Mouse (Mus musculus): Measurements from ENCODE around the gene Prrg3. TPM values are rescaled to one million over a fixed set of nuclear protein-coding genes. Genes with fewer than 3 reads are reported as not detected.
A peak's percentile ranks its signal among the peaks of the same experiment; 100 is the strongest.

The Prrg3 gene
- 2.2 and 2.4 TPM in 2 replicates for polyA plus RNA-seq (2015; fragmentation: Nextera tagmentation; extraction: Ambion mirVana)

DNA sequence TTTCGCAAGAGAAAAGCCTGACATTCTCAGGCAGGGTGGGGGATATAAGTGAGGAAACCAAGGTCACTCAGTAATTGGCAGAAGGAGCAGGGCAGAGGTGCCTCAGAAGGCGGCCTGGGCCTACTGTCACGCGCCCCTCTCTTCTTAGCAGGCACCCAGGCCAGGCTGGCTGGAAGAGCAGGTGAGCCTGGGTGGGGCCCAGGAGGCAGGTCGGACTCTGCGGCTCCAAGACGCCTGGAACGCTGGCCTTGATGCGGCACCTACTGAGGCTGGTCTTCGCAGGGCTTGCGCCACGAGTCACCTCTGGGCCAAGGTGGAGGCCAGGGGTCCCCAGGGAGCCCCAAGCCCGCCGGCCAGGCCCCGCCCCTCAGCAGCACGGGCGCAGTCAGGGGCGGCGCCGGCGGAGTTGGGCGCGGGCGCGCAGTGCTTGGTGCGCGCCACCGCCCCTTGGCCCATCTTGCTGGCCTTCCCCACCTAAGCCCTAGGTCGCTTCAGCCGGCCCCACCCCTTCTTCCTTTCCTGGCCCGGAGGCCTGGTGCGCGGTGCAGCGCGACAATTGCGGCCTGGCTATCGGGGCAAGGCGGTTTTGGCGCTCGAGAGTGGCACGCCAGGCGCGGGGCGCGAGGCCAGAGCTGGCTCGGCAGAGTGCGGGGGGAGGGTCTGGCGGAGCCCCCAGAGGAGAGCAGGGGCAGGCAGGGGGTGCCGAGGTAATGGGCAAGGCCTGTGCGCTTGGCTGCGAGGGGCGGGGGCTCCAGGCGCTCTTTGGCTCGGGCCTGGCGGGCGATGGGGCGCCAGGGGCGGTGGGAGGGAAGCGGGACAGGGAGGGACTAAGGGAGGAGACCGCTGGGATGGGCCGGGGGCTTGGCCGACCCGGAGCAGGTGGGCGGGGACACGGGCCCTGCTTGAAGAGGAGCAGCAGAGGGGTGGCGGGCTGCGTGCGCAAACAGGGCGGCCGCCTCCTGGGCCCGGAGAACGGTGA, at the start of gene Prrg3:
Gene Prrg3 (plus strand): TSS at position 552 of the 979 bp plus-strand sequence.
- Histone ChIP-seq H3K27me3 (ENCODE audit: control insufficient read depth, insufficient read depth, low read length) (no peaks in the 10 kb centered on the region), H3K27ac (replicated peaks) (peak within 1 kb of the TSS; percentile 56; the same call in 1 of the 2 replicates), H3K4me3 (ENCODE audit: low read depth, low read length) (peak within 1 kb of the TSS; percentile 45), H3K36me3 (ENCODE audit: control insufficient read depth, insufficient read depth, low read length) (no peaks in the 10 kb centered on the region), H3K4me2 (replicated peaks; ENCODE audit: low read depth) (peak within 1 kb of the TSS; percentile 63), H3K4me1 (replicated peaks; ENCODE audit: control insufficient read depth, insufficient read depth) (no peaks in the 10 kb centered on the region), H3K9me3 (ENCODE audit: control insufficient read depth, low read length) (no peaks in the 10 kb centered on the region), H3K9ac (ENCODE audit: low read length) (peak within 1 kb of the TSS; percentile 69)
- WGBS: 18% methylated on average over 38 of the region's 72 CpGs
- peak; percentile 44 for DNase-seq (ENCODE audit: low spot score)
- ATAC-seq (ENCODE audit: low FRiP score, low TSS enrichment): peak; percentile 88
- TF ChIP-seq EP300 (optimal IDR thresholded peaks at IDR 0.05) (no peak), CTCF (IDR thresholded peaks at IDR 0.05; ENCODE audit: low read depth) (no peak)

- Histone ChIP-seq H3K4me2 (replicated peaks; ENCODE audit: low read depth) (no peak overlapping the region), H3K27me3 (ENCODE audit: control insufficient read depth, insufficient read depth, low read length) (no peaks in the 10 kb centered on the region), H3K9me3 (ENCODE audit: control insufficient read depth, low read length) (no peaks in the 10 kb centered on the region), H3K4me3 (ENCODE audit: low read depth, low read length) (no peak overlapping the region), H3K9ac (ENCODE audit: low read length) (no peak overlapping the region), H3K4me1 (replicated peaks; ENCODE audit: control insufficient read depth, insufficient read depth) (no peaks in the 10 kb centered on the region), H3K36me3 (ENCODE audit: control insufficient read depth, insufficient read depth, low read length) (no peaks in the 10 kb centered on the region), H3K27ac (replicated peaks) (no peak overlapping the region)
- TF ChIP-seq EP300 (optimal IDR thresholded peaks at IDR 0.05) (no peak), CTCF (IDR thresholded peaks at IDR 0.05; ENCODE audit: low read depth) (peak; percentile 72)
- no peak for ATAC-seq (ENCODE audit: low FRiP score, low TSS enrichment)
- DNase-seq (ENCODE audit: low spot score): peak; percentile 37
- whole genome bisulfite sequencing: 27% methylated on average over 3 of the region's 3 CpGs
These were observed 15.8 kb upstream of the Prrg3 start for GRCm38 (mm10) chrX:71946631-71947030.

- Histone ChIP-seq H3K4me1 (replicated peaks; ENCODE audit: control insufficient read depth, insufficient read depth) (no peaks in the 10 kb centered on the region), H3K4me2 (replicated peaks; ENCODE audit: low read depth) (no peak overlapping the region), H3K27ac (replicated peaks) (no peak overlapping the region), H3K27me3 (ENCODE audit: control insufficient read depth, insufficient read depth, low read length) (no peaks in the 10 kb centered on the region), H3K36me3 (ENCODE audit: control insufficient read depth, insufficient read depth, low read length) (no peaks in the 10 kb centered on the region), H3K9ac (ENCODE audit: low read length) (no peak overlapping the region), H3K4me3 (ENCODE audit: low read depth, low read length) (no peak overlapping the region), H3K9me3 (ENCODE audit: control insufficient read depth, low read length) (no peaks in the 10 kb centered on the region)
- ATAC-seq (ENCODE audit: low FRiP score, low TSS enrichment): no peak
- TF ChIP-seq EP300 (optimal IDR thresholded peaks at IDR 0.05): no peak
- no peak for TF ChIP-seq CTCF (IDR thresholded peaks at IDR 0.05; ENCODE audit: low read depth)
- DNase-seq (ENCODE audit: low spot score): no peak
These were observed 4.1 kb upstream of the Prrg3 start for GRCm38 (mm10) chrX:71958366-71958765.

GRCm38 (mm10) chrX:71963275-71963912, 970 bp downstream of the Prrg3 start:
- H3K9ac ChIP-seq (ENCODE audit: low read length): peak overlapping the region; percentile 69
- H3K27ac ChIP-seq (replicated peaks): no peak overlapping the region
- WGBS: 32% methylated on average over 9 of the region's 9 CpGs

GRCm38 (mm10) chrX:71968216-71968615, 5.8 kb downstream of the Prrg3 start:
- Histone ChIP-seq H3K4me1 (replicated peaks; ENCODE audit: control insufficient read depth, insufficient read depth) (no peaks in the 10 kb centered on the region), H3K9ac (ENCODE audit: low read length) (no peak overlapping the region), H3K36me3 (ENCODE audit: control insufficient read depth, insufficient read depth, low read length) (no peaks in the 10 kb centered on the region), H3K27ac (replicated peaks) (no peak overlapping the region), H3K9me3 (ENCODE audit: control insufficient read depth, low read length) (no peaks in the 10 kb centered on the region), H3K4me3 (ENCODE audit: low read depth, low read length) (no peak overlapping the region), H3K4me2 (replicated peaks; ENCODE audit: low read depth) (no peak overlapping the region), H3K27me3 (ENCODE audit: control insufficient read depth, insufficient read depth, low read length) (no peaks in the 10 kb centered on the region)
- DNase-seq (ENCODE audit: low spot score) (no peak), ATAC-seq (ENCODE audit: low FRiP score, low TSS enrichment) (no peak; the same call in 1 of the 2 replicates)
- TF ChIP-seq EP300 (optimal IDR thresholded peaks at IDR 0.05) (no peak), CTCF (IDR thresholded peaks at IDR 0.05; ENCODE audit: low read depth) (no peak)
- 47% methylated on average over 1 of the region's 1 CpGs for WGBS

More at GRCm38 (mm10) chrX:71963275-71963912, 970 bp downstream of the Prrg3 start:
- no peak for DNase-seq (ENCODE audit: low spot score)
- no peak for ATAC-seq (ENCODE audit: low FRiP score, low TSS enrichment)
- Histone ChIP-seq H3K4me3 (ENCODE audit: low read depth, low read length) (peak overlapping the region; percentile 45), H3K4me2 (replicated peaks; ENCODE audit: low read depth) (peak overlapping the region; percentile 63), H3K27me3 (ENCODE audit: control insufficient read depth, insufficient read depth, low read length) (no peaks in the 10 kb centered on the region), H3K36me3 (ENCODE audit: control insufficient read depth, insufficient read depth, low read length) (no peaks in the 10 kb centered on the region), H3K4me1 (replicated peaks; ENCODE audit: control insufficient read depth, insufficient read depth) (no peaks in the 10 kb centered on the region), H3K9me3 (ENCODE audit: control insufficient read depth, low read length) (no peaks in the 10 kb centered on the region)
- TF ChIP-seq EP300 (optimal IDR thresholded peaks at IDR 0.05): no peak
- TF ChIP-seq CTCF (IDR thresholded peaks at IDR 0.05; ENCODE audit: low read depth): no peak

All from stomach, postnatal 0 days (tissue).